Mouse (Mus musculus): ENCODE measurements around the gene Kif1b. TPM values are rescaled to one million over a fixed set of nuclear protein-coding genes. Genes with fewer than 3 reads are reported as not detected.
A peak's percentile ranks its signal among the peaks of the same experiment; 100 is the strongest.

Gene Kif1b
- polyA plus RNA-seq, 1 experiment from 2014 or later: 15.2 TPM

DNA sequence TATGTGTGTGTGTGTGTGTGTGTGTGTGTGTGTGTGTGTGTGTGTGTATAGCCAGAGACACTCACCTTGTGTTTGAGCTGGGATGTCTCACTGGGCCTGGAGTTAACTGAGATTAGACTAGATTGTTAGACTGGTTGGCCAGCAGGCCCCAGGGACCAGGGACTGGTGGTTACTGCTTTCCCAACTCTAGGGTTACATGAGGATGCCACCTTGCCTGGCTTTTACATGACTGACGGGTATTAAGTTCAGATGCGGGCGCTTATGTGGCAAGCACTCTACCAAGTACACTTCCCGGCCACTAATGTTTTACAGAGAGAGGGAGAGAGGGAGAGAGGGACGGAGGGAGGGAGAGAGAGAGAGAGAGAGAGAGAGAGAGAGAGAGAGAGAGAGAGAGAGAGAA is 4.5 kb upstream of the Kif1b start:
- Histone ChIP-seq H3K9ac (ENCODE audit: low read depth, low read length) (no peak overlapping the region), H3K27me3 (replicated peaks; ENCODE audit: control insufficient read depth, insufficient read depth, low read length) (no peaks in the 10 kb centered on the region), H3K4me3 (ENCODE audit: low read depth, low read length) (no peak overlapping the region), H3K4me1 (replicated peaks; ENCODE audit: control insufficient read depth, insufficient read depth, low read length) (no peaks in the 10 kb centered on the region), H3K36me3 (ENCODE audit: control insufficient read depth, insufficient read depth) (no peaks in the 10 kb centered on the region), H3K27ac (ENCODE audit: low read depth, low read length) (no peak overlapping the region), H3K9me3 (ENCODE audit: control insufficient read depth) (no peaks in the 10 kb centered on the region), H3K4me2 (replicated peaks; ENCODE audit: low read depth) (no peak overlapping the region)
- 91% methylated on average over 5 of the region's 5 CpGs for WGBS
- no peak for ATAC-seq
- TF ChIP-seq CTCF (IDR thresholded peaks at IDR 0.05; ENCODE audit: low read depth): no peak

DNA sequence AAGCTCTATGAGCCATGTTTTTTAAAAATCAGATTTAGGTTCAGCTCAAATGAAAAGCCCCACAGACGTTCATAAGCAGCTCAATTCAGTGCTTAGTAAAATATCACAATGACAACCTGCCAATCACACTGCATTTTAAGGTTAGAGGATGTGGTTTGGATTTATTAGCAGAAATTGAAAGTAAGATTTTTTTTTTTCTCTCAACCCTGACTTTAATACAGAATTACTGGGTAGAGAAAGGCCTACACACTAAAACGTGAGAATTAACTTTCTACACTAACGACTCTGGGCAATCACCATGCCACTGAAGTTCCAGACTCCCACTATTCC is 963 bp upstream of the Kif1b start:
- peak overlapping the region; percentile 28; the same call in 1 of the 2 replicates for H3K27ac ChIP-seq (ENCODE audit: low read depth, low read length)
- no peaks in the 10 kb centered on the region for H3K36me3 ChIP-seq (ENCODE audit: control insufficient read depth, insufficient read depth)
- H3K27me3 ChIP-seq (replicated peaks; ENCODE audit: control insufficient read depth, insufficient read depth, low read length): no peaks in the 10 kb centered on the region
- no peak overlapping the region for H3K9ac ChIP-seq (ENCODE audit: low read depth, low read length)
- peak overlapping the region; percentile 97 for H3K4me3 ChIP-seq (ENCODE audit: low read depth, low read length)
- 72% methylated on average over 3 of the region's 3 CpGs for WGBS
- 0 out of 2 replicates have a peak, but pooled peaks cover 3% of the 10 kb centered on the region for H3K4me1 ChIP-seq (replicated peaks; ENCODE audit: control insufficient read depth, insufficient read depth, low read length)
- TF ChIP-seq CTCF (IDR thresholded peaks at IDR 0.05; ENCODE audit: low read depth): no peak
- no peaks in the 10 kb centered on the region for H3K9me3 ChIP-seq (ENCODE audit: control insufficient read depth)
- ATAC-seq: no peak
- peak overlapping the region; percentile 95 for H3K4me2 ChIP-seq (replicated peaks; ENCODE audit: low read depth)

DNA sequence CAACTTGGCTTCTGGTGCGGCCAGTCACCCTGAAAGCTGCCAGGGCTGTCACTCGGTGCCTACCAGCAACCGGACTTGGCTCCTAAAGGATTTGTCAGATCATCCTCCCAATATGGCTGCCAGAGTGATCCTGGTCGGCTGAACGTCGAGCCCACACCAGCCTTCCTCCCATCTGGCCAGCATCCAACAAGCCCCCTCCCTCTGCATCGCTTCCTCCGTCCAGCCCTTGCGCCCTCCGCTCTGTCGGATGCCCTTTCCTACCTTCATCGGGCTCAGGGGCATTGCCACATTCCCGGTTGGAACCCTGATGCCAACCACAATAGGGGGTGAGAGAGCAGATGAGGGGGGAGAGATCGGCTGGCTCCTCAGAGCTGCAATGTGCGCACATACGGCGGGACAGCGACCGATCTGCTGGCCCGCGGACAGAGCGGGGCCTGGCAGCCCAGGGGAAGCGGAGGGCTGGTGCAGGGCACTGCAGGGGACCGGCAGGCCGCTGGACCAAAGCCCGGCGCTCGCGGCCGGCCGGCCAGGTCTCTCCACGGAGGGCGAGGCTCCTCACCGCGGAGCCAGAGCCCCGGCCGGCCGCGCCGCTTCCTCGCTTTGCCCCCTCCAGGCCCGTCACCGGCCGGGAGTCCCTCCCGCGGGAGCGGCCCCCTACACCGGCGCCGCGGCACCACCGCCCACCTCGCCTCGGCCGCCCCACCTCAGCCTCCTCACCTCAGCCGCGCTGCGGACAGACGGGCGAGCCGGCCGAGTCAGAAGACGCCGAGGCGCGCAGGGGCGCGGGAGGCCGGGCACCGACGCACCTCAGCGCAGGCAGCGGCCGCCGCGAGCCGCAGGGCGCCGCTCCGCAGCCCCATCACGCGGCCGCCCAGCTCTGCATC is 539 bp downstream of the Kif1b start:
- TF ChIP-seq CTCF (IDR thresholded peaks at IDR 0.05; ENCODE audit: low read depth): no peak
- WGBS: under 1% methylated on average over 60 of the region's 83 CpGs

DNA sequence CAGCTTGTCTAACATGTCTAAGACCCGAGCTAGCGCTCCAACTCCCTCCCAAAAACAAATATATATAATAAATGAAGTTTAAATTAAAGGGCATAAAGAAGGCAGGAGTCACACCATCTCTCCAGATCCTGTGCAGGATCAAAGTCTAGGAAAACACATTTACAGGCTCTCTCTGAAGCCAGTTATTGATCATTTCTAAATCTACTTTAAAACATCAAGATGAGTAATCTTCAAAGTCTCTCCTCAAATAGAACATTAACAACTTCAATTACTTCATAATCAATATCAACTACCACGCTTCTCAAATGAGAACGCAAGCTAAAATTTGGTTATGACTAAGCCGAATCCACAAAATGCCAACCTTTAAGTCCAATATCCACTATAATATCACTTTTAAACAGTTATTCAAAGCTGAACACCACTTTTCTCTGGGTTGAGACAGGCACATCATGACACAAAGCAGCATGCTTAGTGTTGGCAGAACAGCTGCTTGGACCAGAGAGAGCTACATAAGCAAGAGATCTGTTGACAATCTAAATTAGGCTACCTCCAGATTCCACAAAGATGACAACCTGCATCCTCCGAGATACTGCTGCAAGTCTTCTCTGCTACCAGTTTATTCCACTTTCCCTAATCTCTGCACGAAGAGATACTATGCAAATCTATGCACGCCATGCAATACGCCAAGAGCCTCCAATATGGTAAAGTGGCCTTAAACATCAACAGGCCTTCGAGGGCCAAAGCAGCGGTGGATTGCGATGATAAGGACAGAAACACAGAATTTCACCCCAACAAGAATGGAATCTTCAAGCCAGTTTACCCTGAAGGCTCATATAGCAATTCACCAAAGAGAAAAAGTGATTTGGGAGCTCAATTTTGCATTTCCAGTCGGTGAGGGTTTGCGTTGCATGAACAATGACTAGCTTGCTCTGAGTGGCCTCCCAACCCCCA is 1.5 kb downstream of the Kif1b start:
- Histone ChIP-seq H3K4me3 (ENCODE audit: low read depth, low read length) (peak overlapping the region; percentile 97), H3K9me3 (ENCODE audit: control insufficient read depth) (no peaks in the 10 kb centered on the region), H3K36me3 (ENCODE audit: control insufficient read depth, insufficient read depth) (no peaks in the 10 kb centered on the region), H3K9ac (ENCODE audit: low read depth, low read length) (peak overlapping the region; percentile 93), H3K4me1 (replicated peaks; ENCODE audit: control insufficient read depth, insufficient read depth, low read length) (0 out of 2 replicates have a peak, but pooled peaks cover 4% of the 10 kb centered on the region), H3K27ac (ENCODE audit: low read depth, low read length) (no peak overlapping the region), H3K4me2 (replicated peaks; ENCODE audit: low read depth) (peak overlapping the region; percentile 95), H3K27me3 (replicated peaks; ENCODE audit: control insufficient read depth, insufficient read depth, low read length) (no peaks in the 10 kb centered on the region)
- WGBS: 45% methylated on average over 14 of the region's 14 CpGs
- TF ChIP-seq CTCF (IDR thresholded peaks at IDR 0.05; ENCODE audit: low read depth): no peak
- ATAC-seq: no peak

More for the DNA sequence above, 539 bp downstream of the Kif1b start:
- H3K9me3 ChIP-seq (ENCODE audit: control insufficient read depth): no peaks in the 10 kb centered on the region
- H3K27ac ChIP-seq (ENCODE audit: low read depth, low read length): peak overlapping the region; percentile 90
- peak overlapping the region; percentile 97 for H3K4me3 ChIP-seq (ENCODE audit: low read depth, low read length)
- peak overlapping the region; percentile 95 for H3K4me2 ChIP-seq (replicated peaks; ENCODE audit: low read depth)
- H3K9ac ChIP-seq (ENCODE audit: low read depth, low read length): peak overlapping the region; percentile 93
- H3K36me3 ChIP-seq (ENCODE audit: control insufficient read depth, insufficient read depth): no peaks in the 10 kb centered on the region
- H3K27me3 ChIP-seq (replicated peaks; ENCODE audit: control insufficient read depth, insufficient read depth, low read length): no peaks in the 10 kb centered on the region
- H3K4me1 ChIP-seq (replicated peaks; ENCODE audit: control insufficient read depth, insufficient read depth, low read length): 0 out of 2 replicates have a peak, but pooled peaks cover 4% of the 10 kb centered on the region
- peak; percentile 76 for ATAC-seq

DNA sequence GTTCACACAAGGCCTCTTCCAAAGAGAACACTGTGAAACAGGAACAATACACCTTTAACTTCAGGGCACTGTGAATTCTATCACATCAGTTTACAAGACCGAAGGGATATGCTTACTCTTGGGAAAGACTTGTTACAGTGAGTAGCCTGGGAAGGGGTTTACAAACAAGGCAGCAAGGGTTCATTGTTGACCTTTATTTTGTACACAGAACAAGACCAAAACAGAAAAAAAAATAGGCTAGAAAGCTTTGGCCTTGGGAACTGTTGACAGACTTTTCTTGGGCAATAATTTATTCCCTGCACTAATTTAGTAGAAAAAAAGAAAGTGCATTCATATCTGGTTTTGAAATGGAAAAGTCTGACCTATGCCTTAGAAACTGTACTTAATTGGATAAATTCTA is 3.0 kb downstream of the Kif1b start:
- no peak for ATAC-seq
- H3K4me3 ChIP-seq (ENCODE audit: low read depth, low read length): no peak overlapping the region
- H3K4me2 ChIP-seq (replicated peaks; ENCODE audit: low read depth): no peak overlapping the region
- no peak for TF ChIP-seq CTCF (IDR thresholded peaks at IDR 0.05; ENCODE audit: low read depth)
- no peaks in the 10 kb centered on the region for H3K27me3 ChIP-seq (replicated peaks; ENCODE audit: control insufficient read depth, insufficient read depth, low read length)
- H3K9ac ChIP-seq (ENCODE audit: low read depth, low read length): no peak overlapping the region
- WGBS: 65% methylated on average over 1 of the region's 1 CpGs
- H3K36me3 ChIP-seq (ENCODE audit: control insufficient read depth, insufficient read depth): no peaks in the 10 kb centered on the region
- no peaks in the 10 kb centered on the region for H3K9me3 ChIP-seq (ENCODE audit: control insufficient read depth)
- no peak overlapping the region for H3K27ac ChIP-seq (ENCODE audit: low read depth, low read length)
- 0 out of 2 replicates have a peak, but pooled peaks cover 4% of the 10 kb centered on the region for H3K4me1 ChIP-seq (replicated peaks; ENCODE audit: control insufficient read depth, insufficient read depth, low read length)

DNA sequence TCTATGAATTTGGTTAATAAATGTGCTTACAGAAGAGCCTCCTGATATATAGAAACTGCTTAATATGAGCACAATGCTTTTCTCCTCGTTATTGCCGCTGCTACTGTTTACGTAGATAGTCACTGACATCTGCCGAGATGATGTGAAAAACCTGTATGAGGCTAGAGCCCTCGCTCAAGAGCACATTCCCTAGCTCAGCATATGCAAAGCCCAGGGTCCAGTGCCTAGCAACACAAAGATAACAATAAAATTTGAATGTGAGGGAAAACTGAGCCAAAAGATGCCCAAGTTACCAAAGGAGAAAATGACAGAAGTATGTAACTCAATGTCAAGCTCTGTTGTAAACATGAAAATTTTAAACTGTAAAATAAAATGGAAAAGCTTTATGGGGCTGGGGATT is 4.0 kb downstream of the Kif1b start:
- H3K9ac ChIP-seq (ENCODE audit: low read depth, low read length): no peak overlapping the region
- no peaks in the 10 kb centered on the region for H3K9me3 ChIP-seq (ENCODE audit: control insufficient read depth)
- no peak for TF ChIP-seq CTCF (IDR thresholded peaks at IDR 0.05; ENCODE audit: low read depth)
- no peaks in the 10 kb centered on the region for H3K27me3 ChIP-seq (replicated peaks; ENCODE audit: control insufficient read depth, insufficient read depth, low read length)
- no peak overlapping the region for H3K27ac ChIP-seq (ENCODE audit: low read depth, low read length)
- H3K4me2 ChIP-seq (replicated peaks; ENCODE audit: low read depth): no peak overlapping the region
- H3K4me3 ChIP-seq (ENCODE audit: low read depth, low read length): no peak overlapping the region
- 47% methylated on average over 5 of the region's 5 CpGs for WGBS
- ATAC-seq: no peak
- H3K36me3 ChIP-seq (ENCODE audit: control insufficient read depth, insufficient read depth): no peaks in the 10 kb centered on the region
- 0 out of 2 replicates have a peak, but pooled peaks cover 4% of the 10 kb centered on the region for H3K4me1 ChIP-seq (replicated peaks; ENCODE audit: control insufficient read depth, insufficient read depth, low read length)

All from intestine, postnatal 0 days (tissue).